Mouse (Mus musculus): Measurements from ENCODE around the gene Pate4. TPM values are rescaled to one million over a fixed set of nuclear protein-coding genes. Genes with fewer than 3 reads are reported as not detected.
"Not testable (repeated sequence)": the region's sequence is repeated elsewhere in the genome, so short reads cannot be mapped to it uniquely, and the experiment has no call there.

The Pate4 gene
- total RNA-seq (2015) (not detected in 2 replicates), total RNA-seq (2017) (not detected in 2 replicates)

- ATAC-seq (ENCODE audit: poor library complexity, severe bottlenecking), result no peak
Observed at GRCm38 (mm10) chr9:35611841-35612240, at the start of gene Pate4. Gene Pate4 (minus strand): TSS chr9:35611941.

GRCm38 (mm10) chr9:35648102-35648501, 36.4 kb upstream of the Pate4 start, which contains the start of gene Pate3:
Gene Pate3 (minus strand): TSS chr9:35648202.
- no peak for ATAC-seq (ENCODE audit: poor library complexity, severe bottlenecking)

DNA sequence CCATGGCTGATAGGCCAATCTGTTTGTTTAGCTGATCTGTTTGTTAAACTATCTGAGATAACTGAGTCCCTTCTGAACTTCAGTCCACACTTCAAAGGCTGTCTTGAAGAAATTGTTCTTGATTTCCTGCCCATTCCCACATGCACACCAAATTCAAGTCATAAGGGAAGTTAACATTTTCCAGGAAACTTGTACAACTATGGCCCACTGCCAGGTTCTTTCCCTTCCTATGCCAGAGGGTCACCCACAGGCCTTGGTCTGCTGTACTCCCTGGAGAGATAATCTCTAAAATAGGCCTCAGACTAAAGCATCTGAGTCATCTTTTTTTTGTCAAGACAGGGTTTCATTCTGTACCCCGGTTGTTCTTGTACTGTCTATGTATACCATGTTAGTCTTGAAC, 21.2 kb upstream of the Pate4 start:
- ATAC-seq (ENCODE audit: poor library complexity, severe bottlenecking), result no peak

- ATAC-seq (ENCODE audit: poor library complexity, severe bottlenecking), result not testable (repeated sequence)
Observed at GRCm38 (mm10) chr9:35616784-35617183, 5.0 kb upstream of the Pate4 start.

GRCm38 (mm10) chr9:35614005-35614404, 2.3 kb upstream of the Pate4 start:
- no peak for ATAC-seq (ENCODE audit: poor library complexity, severe bottlenecking)

GRCm38 (mm10) chr9:35607647-35608405, 3.9 kb downstream of the Pate4 start:
- ATAC-seq (ENCODE audit: poor library complexity, severe bottlenecking), result no peak

DNA sequence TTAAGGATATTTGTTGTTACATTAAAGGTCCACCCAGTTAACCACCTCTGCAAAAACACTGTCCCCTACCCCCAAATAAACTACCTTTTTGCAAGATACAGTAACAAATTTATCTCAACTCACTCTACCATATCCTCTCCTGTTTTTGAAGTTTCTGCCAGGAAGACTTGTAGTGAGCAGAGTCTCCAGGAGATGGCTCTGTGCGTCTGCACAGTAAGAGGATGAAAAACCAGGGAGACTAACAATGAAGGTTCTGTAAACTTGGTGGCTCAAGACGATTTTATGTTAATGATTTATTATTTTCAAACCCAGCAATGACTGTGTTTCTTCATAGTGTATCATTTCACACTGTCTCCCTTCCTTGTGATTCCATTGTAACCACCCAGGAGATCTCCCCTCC, 18.8 kb downstream of the Pate4 start:
- no peak for ATAC-seq (ENCODE audit: poor library complexity, severe bottlenecking)

GRCm38 (mm10) chr9:35587674-35588073, 24.1 kb downstream of the Pate4 start:
- no peak for ATAC-seq (ENCODE audit: poor library complexity, severe bottlenecking)

GRCm38 (mm10) chr9:35574416-35574815, 37.3 kb downstream of the Pate4 start:
- ATAC-seq (ENCODE audit: poor library complexity, severe bottlenecking), result no peak

DNA sequence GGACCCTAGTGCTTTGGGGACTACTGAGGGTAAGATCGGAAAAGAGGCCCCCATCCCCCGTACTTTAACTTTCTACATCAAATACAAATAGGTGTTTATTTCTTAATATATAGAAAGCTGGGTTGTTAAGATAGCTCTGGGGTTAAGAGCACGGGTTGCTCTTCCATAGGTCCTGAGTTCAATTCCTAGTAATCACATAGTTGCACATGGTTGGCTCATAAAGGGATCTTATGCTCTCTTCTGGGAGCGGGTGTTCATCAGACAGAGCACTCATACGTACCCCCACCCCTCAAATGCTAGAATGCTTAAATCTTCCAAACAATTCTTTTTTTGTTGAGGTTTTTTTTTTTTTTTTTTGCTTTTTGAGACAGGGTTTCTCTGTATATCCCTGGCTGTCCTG, 41.1 kb downstream of the Pate4 start:
- no peak for ATAC-seq (ENCODE audit: poor library complexity, severe bottlenecking)

DNA sequence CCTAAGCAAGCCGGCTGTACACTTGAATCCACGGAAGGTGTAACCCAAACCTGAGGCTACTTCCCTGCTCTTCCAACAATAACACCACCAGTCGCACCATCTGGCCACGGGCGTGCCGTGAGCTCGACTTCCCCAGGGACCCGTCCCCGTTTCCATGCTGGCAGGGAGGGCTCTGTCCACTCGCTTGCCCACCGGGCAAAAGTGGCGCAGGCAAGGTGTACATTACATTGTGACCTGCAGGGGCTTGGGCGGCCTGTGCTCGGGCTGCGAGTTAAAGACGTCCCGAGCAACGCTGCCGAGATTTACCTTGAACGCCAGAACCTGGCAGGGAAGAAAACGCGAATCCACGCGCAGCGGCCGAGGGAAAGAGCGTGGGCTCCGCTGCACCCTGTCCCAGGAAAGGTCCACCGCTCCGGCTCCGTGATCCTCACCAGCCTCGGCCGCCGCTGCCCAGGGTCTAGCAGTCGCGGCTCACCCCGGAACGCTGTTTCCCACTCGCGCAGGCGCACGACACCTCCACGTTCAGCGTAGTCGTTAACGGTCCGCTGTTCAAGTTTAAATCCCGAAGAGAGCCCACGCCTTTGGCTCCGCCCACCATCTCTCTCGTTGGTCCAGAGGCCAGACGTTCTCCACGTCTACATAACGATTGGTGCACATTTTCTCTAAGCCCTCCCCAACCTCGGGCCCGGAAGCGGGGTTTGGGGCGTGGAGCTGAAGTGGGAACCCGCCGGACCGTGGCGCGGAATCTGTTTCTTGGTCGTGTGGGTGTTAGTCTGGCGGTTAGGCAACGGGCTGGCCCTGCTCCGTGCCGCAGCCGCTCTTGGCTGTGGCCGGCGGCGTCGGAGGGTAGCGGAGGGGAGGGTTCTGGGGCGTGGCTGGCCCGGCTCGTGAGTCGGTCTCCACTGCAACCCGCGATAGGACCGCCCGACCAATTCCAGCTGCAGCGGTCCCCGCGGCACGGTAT, 41.9 kb downstream of the Pate4 start, which contains the start of the genes Pate2 and Hyls1:
TSS of gene Pate2 (plus strand) at position 714 of the 964 bp plus-strand sequence.
TSS of gene Hyls1 (minus strand) at position 828 of the 964 bp plus-strand sequence.
- peak; percentile 96 for ATAC-seq (ENCODE audit: poor library complexity, severe bottlenecking)

DNA sequence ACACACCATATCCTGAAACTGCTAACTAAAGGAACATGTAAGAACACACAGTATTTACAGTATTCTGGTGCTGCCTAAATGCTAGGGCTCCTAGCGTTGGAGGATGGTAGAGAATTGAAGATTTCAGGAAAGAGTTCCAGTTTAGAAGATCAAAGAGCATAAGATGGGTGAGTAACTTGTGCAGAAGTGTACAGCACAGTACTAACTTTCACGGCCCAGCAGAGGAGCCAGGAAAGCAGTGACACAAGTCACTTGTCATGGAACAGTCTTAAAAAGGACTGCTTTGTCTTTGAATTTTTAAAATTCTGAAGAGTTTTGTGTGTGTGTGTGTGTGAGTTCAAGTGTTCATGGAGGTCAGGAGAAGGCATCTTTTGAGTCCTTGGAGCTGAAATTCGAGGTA, 43.7 kb downstream of the Pate4 start:
- ATAC-seq (ENCODE audit: poor library complexity, severe bottlenecking), result no peak

- ATAC-seq (ENCODE audit: poor library complexity, severe bottlenecking), result no peak
Observed at GRCm38 (mm10) chr9:35564536-35565240, 47.1 kb downstream of the Pate4 start.

DNA sequence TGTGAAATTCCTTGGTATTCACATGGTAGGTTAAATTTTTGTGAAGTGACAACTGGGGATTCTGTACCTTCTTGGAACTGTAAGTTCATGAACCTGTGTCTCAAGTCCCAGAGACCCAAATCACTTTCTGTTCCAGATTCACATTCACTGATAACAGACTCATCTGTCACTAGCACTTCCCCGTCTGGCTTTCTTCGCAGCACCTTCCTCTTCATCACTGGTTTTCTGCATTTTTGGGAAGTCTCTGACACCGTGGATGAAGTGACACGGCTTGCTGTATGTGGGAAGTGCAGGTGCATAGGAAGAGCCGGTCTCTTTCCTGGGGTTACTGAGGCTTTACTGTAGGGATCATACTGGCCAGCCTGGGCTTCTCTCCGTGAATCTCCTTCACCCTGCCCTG, 50.2 kb downstream of the Pate4 start:
- ATAC-seq (ENCODE audit: poor library complexity, severe bottlenecking), result no peak

DNA sequence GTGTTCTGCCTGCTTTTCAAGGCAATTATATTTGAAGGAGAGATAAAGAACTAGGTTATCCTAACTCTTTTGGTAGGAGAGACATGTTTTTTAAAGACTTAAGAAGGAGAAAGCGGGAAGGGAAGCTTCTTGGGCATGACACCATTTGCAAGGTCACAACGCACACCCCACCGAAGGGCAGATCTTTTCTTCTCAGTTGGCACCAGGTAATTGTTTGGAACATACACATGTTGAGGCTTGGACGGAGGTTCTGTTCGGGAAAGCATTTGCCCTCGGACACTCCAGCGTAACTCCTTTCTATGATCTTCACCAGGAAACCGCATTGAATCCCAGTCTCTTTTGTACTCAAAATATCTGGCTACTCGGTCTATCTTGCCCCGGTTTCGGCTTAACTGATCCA, 50.7 kb downstream of the Pate4 start:
- no peak for ATAC-seq (ENCODE audit: poor library complexity, severe bottlenecking)

- peak; percentile 99 for ATAC-seq (ENCODE audit: poor library complexity, severe bottlenecking)
Observed at GRCm38 (mm10) chr9:35559009-35559890, 52.5 kb downstream of the Pate4 start.

GRCm38 (mm10) chr9:35558257-35559008, 53.3 kb downstream of the Pate4 start, which contains the start of the genes Ddx25 and Pus3:
Gene Ddx25 (minus strand): TSS chr9:35558528.
Gene Pus3 (plus strand): TSS chr9:35558595.
- ATAC-seq (ENCODE audit: poor library complexity, severe bottlenecking), result no peak

All from megakaryocyte, adult 5-6 weeks (primary cell).